Mouse (Mus musculus): ENCODE measurements around the gene Zfhx3.

DNA sequence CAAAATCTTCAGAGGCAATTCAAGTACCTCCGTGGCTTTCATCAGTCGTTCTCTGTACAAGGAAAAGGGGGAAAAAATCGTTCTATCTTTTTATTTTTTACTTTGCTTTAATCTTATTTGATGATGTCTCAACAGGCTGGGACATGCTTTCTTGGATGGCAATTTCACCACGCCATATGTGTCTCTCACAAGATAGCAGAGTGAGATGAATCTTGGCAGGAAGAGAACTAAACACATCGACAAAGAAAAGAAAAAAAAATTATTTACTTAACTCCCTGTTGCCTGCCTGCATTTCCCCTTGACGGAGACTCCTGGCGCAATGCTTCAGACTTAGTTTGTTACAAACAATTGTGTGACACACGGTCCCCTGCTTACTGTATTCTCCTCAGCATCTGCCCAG is 294.3 kb downstream of the Zfhx3 start:
- TF ChIP-seq POLR2A (IDR thresholded peaks at IDR 0.05; ENCODE audit: borderline replicate concordance, control insufficient read depth, low read depth, low read length) (no peak), CTCF (IDR thresholded peaks at IDR 0.05; ENCODE audit: control insufficient read depth, insufficient read depth, low read length) (no peak)
